Mouse (Mus musculus): ENCODE measurements at regions not wholly inside any gene's neighbourhood (a gene's known extent, or its start where the extent isn't known, plus 50 kb on each side); places are given as distances from the start of the nearest gene placed in this dataset.

DNA sequence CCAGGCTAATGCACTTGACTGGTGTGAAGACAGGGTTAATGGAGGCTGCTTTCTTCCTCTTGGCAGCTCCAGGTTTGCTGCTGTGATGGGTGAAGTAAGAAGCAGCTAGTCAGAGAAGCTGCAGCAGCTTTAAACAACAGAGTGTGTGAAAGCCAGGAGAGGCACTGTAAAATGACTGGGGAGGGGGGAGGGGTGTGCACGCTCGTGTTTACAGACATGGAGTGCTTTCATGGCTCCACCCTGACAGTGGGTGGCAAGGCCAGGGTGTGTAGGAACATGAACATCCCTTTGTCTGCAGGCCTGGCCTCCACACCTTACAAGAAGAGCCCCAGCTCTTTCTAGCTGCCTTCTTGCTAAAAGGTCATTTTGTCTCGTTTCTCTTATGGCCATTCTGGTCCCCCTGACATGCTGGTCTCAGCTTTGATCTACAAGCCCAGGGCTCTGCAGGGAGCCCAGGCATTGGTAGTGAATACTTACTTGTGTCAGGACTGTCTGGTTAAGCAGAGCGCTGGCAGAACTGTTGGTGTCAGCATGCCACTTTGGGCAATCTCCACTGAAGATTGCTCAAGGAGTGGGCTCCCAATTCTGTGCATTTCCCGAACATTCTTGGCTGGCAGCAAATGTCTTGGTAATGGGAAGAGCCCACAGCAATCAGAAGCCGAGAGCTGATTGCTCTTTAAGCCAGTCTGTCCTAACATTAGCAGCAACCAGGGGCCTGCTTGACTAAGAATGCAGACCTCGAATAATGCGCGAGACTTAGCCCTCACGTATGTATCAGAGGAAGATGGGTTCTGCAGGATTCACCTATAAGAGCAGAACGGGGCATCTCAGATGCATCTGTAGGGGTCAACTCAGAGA lies 260.5 kb upstream of the Cnr1 start:
- Histone ChIP-seq H3K4me3 (replicated peaks) (no peak overlapping the region), H3K4me2 (no peak overlapping the region), H3K36me3 (no peaks in the 10 kb centered on the region), H3K4me1 (replicated peaks) (peaks cover 31% of the 10 kb centered on the region), H3K9me3 (replicated peaks) (no peaks in the 10 kb centered on the region), H3K27ac (no peak overlapping the region), H3K27me3 (no peaks in the 10 kb centered on the region), H3K9ac (no peak overlapping the region)
- DNase-seq (no peak), ATAC-seq (ENCODE audit: low read depth) (no peak)
- 53% methylated on average over 11 of the region's 11 CpGs for WGBS (ENCODE audit: insufficient replicate concordance)

DNA sequence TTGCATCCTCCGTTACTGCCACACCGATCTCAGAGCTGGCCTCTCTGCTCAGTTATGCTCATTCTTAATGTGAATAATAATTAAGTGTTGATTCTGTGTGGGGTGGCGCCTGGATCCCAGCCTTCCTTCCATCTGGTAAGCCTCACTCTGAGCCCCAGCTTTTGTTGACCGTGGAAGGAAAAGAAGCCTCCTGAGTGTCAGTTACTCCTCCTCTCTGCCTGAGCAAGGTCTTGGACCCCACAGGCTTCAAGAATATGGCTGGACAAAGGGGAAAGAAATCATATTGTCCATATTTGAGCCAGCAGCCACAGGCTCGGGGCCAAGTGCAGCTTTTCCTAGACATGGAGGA lies 259.9 kb upstream of the Cnr1 start:
- Histone ChIP-seq H3K4me1 (replicated peaks) (peaks cover 31% of the 10 kb centered on the region), H3K4me2 (no peak overlapping the region), H3K9me3 (replicated peaks) (no peaks in the 10 kb centered on the region), H3K27me3 (no peaks in the 10 kb centered on the region), H3K4me3 (replicated peaks) (no peak overlapping the region), H3K36me3 (no peaks in the 10 kb centered on the region), H3K9ac (no peak overlapping the region), H3K27ac (no peak overlapping the region)
- DNase-seq: no peak
- no peak for ATAC-seq (ENCODE audit: low read depth)
- 66% methylated on average over 5 of the region's 5 CpGs for WGBS (ENCODE audit: insufficient replicate concordance)

DNA sequence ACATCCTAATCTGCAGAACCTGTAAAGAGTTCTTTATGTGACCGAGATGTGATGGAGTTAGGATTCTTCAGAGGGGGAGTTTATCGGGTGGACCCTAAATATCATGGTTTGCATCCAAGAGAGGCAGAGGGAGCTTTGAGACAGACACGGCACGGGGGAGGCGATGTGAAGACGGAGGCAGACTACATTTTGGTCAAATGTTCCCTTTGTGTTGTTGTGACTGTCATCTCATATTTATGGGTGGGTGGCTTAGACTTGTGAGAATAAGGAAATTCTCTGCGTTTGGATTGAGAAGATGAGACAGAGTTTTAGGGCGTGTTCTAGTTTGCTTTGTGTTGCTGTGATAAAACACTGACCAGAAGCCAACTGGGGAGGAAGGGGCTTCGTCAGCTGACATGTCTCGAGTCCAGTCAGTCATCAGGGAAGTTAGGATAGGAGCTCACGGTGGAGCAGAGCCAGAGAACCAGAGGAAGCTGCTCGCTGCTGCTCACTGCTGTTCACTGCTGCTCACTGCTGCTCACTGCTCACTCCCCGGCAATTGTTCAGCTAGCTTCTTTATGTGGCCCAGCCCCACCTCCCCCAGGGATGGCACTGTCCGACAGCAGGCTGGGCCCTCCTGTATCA lies 259.0 kb upstream of the Cnr1 start:
- Histone ChIP-seq H3K4me2 (no peak overlapping the region), H3K27ac (no peak overlapping the region), H3K4me3 (replicated peaks) (no peak overlapping the region), H3K9ac (no peak overlapping the region), H3K4me1 (replicated peaks) (peaks cover 31% of the 10 kb centered on the region), H3K36me3 (no peaks in the 10 kb centered on the region), H3K27me3 (no peaks in the 10 kb centered on the region), H3K9me3 (replicated peaks) (no peaks in the 10 kb centered on the region)
- DNase-seq (no peak), ATAC-seq (ENCODE audit: low read depth) (no peak)
- 59% methylated on average over 14 of the region's 14 CpGs for WGBS (ENCODE audit: insufficient replicate concordance)

- Histone ChIP-seq H3K4me3 (replicated peaks) (no peak overlapping the region), H3K4me1 (replicated peaks) (peaks cover 8% of the 10 kb centered on the region), H3K27ac (no peak overlapping the region), H3K9ac (no peak overlapping the region), H3K4me2 (no peak overlapping the region), H3K9me3 (replicated peaks) (no peaks in the 10 kb centered on the region), H3K27me3 (no peaks in the 10 kb centered on the region), H3K36me3 (no peaks in the 10 kb centered on the region)
- WGBS (ENCODE audit: insufficient replicate concordance): 67% methylated on average over 3 of the region's 3 CpGs
- ATAC-seq (ENCODE audit: low read depth) (no peak), DNase-seq (no peak)
Measured at GRCm38 (mm10) chr4:33668431-33668830, 256.0 kb upstream of the Cnr1 start.

DNA sequence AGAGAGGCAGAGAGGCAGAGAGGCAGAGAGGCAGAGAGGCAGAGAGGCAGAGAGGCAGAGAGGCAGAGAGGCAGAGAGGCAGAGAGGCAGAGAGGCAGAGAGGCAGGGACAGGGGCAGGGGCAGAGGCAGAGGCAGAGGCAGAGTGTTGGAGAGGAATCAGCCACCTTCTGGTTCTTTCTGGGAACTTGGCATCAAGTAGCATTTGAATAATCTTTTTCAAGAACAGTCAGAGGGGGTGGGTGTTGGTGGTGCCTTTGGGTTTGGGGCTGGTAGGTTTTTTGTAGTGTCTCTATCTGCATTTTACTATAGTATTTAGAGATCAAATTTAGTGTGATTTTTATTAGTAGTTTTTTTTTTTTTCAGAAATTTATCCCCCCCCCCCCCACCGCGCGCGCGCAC lies 249.3 kb upstream of the Cnr1 start:
- no peaks in the 10 kb centered on the region for H3K4me1 ChIP-seq (replicated peaks)
- H3K36me3 ChIP-seq: no peaks in the 10 kb centered on the region
- H3K9me3 ChIP-seq (replicated peaks): no peaks in the 10 kb centered on the region
- H3K27me3 ChIP-seq: no peaks in the 10 kb centered on the region
- no CpG with 5 or more reads among the region's 5 CpGs for WGBS (ENCODE audit: insufficient replicate concordance)
- H3K4me3 ChIP-seq (replicated peaks): no peak overlapping the region
- DNase-seq (no peak), ATAC-seq (ENCODE audit: low read depth) (no peak)
- no peak overlapping the region for H3K27ac ChIP-seq
- no peak overlapping the region for H3K9ac ChIP-seq
- no peak overlapping the region for H3K4me2 ChIP-seq

GRCm38 (mm10) chr4:33679351-33679750 lies 245.0 kb upstream of the Cnr1 start:
- 47% methylated on average over 3 of the region's 3 CpGs for WGBS (ENCODE audit: insufficient replicate concordance)

GRCm38 (mm10) chr4:33686135-33686534 lies 238.3 kb upstream of the Cnr1 start:
- Histone ChIP-seq H3K4me1 (replicated peaks) (no peaks in the 10 kb centered on the region), H3K9ac (no peak overlapping the region), H3K36me3 (no peaks in the 10 kb centered on the region), H3K27ac (no peak overlapping the region), H3K4me2 (no peak overlapping the region), H3K27me3 (no peaks in the 10 kb centered on the region), H3K4me3 (replicated peaks) (no peak overlapping the region), H3K9me3 (replicated peaks) (no peaks in the 10 kb centered on the region)
- ATAC-seq (ENCODE audit: low read depth) (no peak), DNase-seq (no peak)
- WGBS (ENCODE audit: insufficient replicate concordance): 70% methylated on average over 8 of the region's 8 CpGs

More at GRCm38 (mm10) chr4:33679351-33679750, 245.0 kb upstream of the Cnr1 start:
- no peak overlapping the region for H3K27ac ChIP-seq
- no peaks in the 10 kb centered on the region for H3K9me3 ChIP-seq (replicated peaks)
- no peak overlapping the region for H3K9ac ChIP-seq
- no peak for DNase-seq
- H3K4me1 ChIP-seq (replicated peaks): no peaks in the 10 kb centered on the region
- H3K4me2 ChIP-seq: no peak overlapping the region
- H3K27me3 ChIP-seq: no peaks in the 10 kb centered on the region
- no peak for ATAC-seq (ENCODE audit: low read depth)
- no peak overlapping the region for H3K4me3 ChIP-seq (replicated peaks)
- H3K36me3 ChIP-seq: no peaks in the 10 kb centered on the region

GRCm38 (mm10) chr4:33687434-33687833 lies 237.0 kb upstream of the Cnr1 start:
- Histone ChIP-seq H3K9ac (no peak overlapping the region), H3K27ac (no peak overlapping the region), H3K27me3 (no peaks in the 10 kb centered on the region), H3K4me2 (no peak overlapping the region), H3K9me3 (replicated peaks) (no peaks in the 10 kb centered on the region), H3K4me3 (replicated peaks) (no peak overlapping the region), H3K4me1 (replicated peaks) (no peaks in the 10 kb centered on the region), H3K36me3 (no peaks in the 10 kb centered on the region)
- no peak for ATAC-seq (ENCODE audit: low read depth)
- no peak for DNase-seq
- WGBS (ENCODE audit: insufficient replicate concordance): 68% methylated on average over 7 of the region's 7 CpGs

DNA sequence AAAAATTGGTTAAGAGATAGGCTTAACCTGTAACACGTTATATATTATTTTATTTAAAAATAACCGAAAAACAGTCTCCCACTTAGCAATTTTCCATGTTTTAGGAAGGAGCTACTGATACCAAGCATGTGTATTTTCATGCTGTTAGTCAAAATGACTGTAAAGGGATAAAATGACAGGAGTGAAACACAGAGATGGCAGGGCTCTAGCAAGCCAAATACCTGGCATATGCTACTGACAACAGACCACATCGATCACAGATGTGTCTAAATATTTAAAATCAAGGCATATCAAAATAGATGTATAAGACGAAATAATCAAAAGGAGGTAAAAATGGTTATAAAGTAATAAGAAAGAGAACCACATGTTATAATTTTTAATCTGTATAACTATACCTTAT lies 231.0 kb upstream of the Cnr1 start:
- no peak overlapping the region for H3K4me3 ChIP-seq (replicated peaks)
- DNase-seq (no peak), ATAC-seq (ENCODE audit: low read depth) (no peak)
- H3K4me1 ChIP-seq (replicated peaks): no peaks in the 10 kb centered on the region
- H3K9ac ChIP-seq: no peak overlapping the region
- no peaks in the 10 kb centered on the region for H3K9me3 ChIP-seq (replicated peaks)
- no peak overlapping the region for H3K27ac ChIP-seq
- H3K27me3 ChIP-seq: no peaks in the 10 kb centered on the region
- H3K4me2 ChIP-seq: no peak overlapping the region
- no peaks in the 10 kb centered on the region for H3K36me3 ChIP-seq
- 58% methylated on average over 4 of the region's 4 CpGs for WGBS (ENCODE audit: insufficient replicate concordance)

GRCm38 (mm10) chr4:33696969-33697368 lies 227.4 kb upstream of the Cnr1 start:
- Histone ChIP-seq H3K9ac (no peak overlapping the region), H3K4me1 (replicated peaks) (no peaks in the 10 kb centered on the region), H3K4me2 (no peak overlapping the region), H3K27ac (no peak overlapping the region), H3K36me3 (no peaks in the 10 kb centered on the region), H3K9me3 (replicated peaks) (no peaks in the 10 kb centered on the region), H3K4me3 (replicated peaks) (no peak overlapping the region), H3K27me3 (no peaks in the 10 kb centered on the region)
- ATAC-seq (ENCODE audit: low read depth) (no peak), DNase-seq (no peak)
- 69% methylated on average over 8 of the region's 8 CpGs for WGBS (ENCODE audit: insufficient replicate concordance)

DNA sequence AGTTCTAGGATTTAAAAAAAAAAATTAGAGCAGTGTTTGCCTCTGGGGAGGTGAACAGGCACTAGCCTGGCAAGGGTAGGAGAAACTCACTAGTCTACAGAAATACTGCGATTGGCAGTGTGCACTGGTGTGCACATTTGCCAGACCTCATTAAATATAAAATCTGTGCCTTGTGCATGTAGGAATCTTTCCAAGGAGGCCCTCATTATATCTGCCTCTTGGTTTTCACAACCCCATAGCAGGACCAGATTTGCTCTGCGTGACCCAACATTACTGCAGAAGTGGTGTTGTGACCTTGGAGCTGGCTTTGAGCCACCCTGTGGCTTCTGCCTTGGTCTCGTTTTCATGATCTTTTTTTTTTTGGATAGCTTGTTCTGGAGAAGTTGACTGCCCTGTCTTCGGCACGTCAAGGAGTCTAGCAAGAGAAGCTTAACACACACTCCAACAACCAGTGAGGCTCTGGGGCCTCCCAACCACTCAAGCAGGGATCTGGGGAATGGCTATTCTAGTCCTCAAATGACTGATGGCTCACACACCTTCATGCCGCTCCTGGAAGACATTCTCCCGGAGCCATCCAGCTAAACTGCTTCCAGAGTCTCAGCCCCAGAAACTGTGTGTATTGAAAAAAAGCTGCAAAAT lies 222.2 kb upstream of the Cnr1 start:
- H3K4me1 ChIP-seq (replicated peaks): no peaks in the 10 kb centered on the region
- WGBS (ENCODE audit: insufficient replicate concordance): 72% methylated on average over 7 of the region's 7 CpGs
- H3K4me3 ChIP-seq (replicated peaks): no peak overlapping the region
- no peaks in the 10 kb centered on the region for H3K9me3 ChIP-seq (replicated peaks)
- H3K9ac ChIP-seq: no peak overlapping the region
- no peaks in the 10 kb centered on the region for H3K36me3 ChIP-seq
- no peak for ATAC-seq (ENCODE audit: low read depth)
- H3K27me3 ChIP-seq: no peaks in the 10 kb centered on the region
- H3K27ac ChIP-seq: no peak overlapping the region
- no peak overlapping the region for H3K4me2 ChIP-seq
- no peak for DNase-seq

Data from liver, embryonic 13.5 days (tissue).